Mouse (Mus musculus) C2C12 (cell line): ENCODE results near the gene Sdc4. TPM values are rescaled to one million over a fixed set of nuclear protein-coding genes. Genes with fewer than 3 reads are reported as not detected.

ENCODE experiments used
- H3K27me3 ChIP-seq: one replicate; pipeline ENCODE4 v1.6.1; 2011; ENCODE audit not compliant: control insufficient read depth, insufficient read depth, insufficient read length
- H3K36me3 ChIP-seq: one replicate; pipeline ENCODE4 v1.6.1; 2011; ENCODE audit not compliant: control insufficient read depth, insufficient read depth
- H3K4me3 ChIP-seq: one replicate; pipeline ENCODE4 v1.5.1; 2011; ENCODE audit warnings: mild to moderate bottlenecking, control low read depth; ENCODE audit not compliant: poor library complexity, insufficient read depth, severe bottlenecking
- H3K79me2 ChIP-seq: one replicate; pipeline ENCODE4 v1.6.1; 2011; ENCODE audit not compliant: control insufficient read depth, insufficient read depth
- H3K79me3 ChIP-seq: one replicate; pipeline ENCODE4 v1.6.1; 2011; ENCODE audit warnings: low read depth, control low read depth
- H3ac ChIP-seq: one replicate; pipeline ENCODE3; 2011; ENCODE audit warnings: low read depth; ENCODE audit not compliant: control insufficient read depth, insufficient read length
- CEBPB ChIP-seq: IDR thresholded peaks from one replicate; pipeline ENCODE4 v1.6.1; 2011; ENCODE audit warnings: low read depth, mild to moderate bottlenecking, control low read depth, moderate library complexity
- CTCF ChIP-seq: IDR thresholded peaks from one replicate; pipeline ENCODE4 v1.5.1; 2011; ENCODE audit not compliant: control insufficient read depth, insufficient read depth, insufficient read length
- FOSL1 ChIP-seq: IDR thresholded peaks from one replicate; pipeline ENCODE4 v1.8.0; 2011; ENCODE audit warnings: mild to moderate bottlenecking, low read length; ENCODE audit not compliant: poor library complexity, insufficient read depth, severe bottlenecking
- MAX ChIP-seq: IDR thresholded peaks from one replicate; pipeline ENCODE4 v1.6.1; 2011; ENCODE audit warnings: mild to moderate bottlenecking, control low read depth
- MYOD1 ChIP-seq: IDR thresholded peaks from one replicate; pipeline ENCODE4 v1.6.1; 2011; ENCODE audit warnings: low read depth; ENCODE audit not compliant: control insufficient read depth, insufficient read length
- MYOG ChIP-seq: IDR thresholded peaks from one replicate; pipeline ENCODE4 v1.6.1; 2011; ENCODE audit not compliant: control insufficient read depth, insufficient read length; ENCODE audit errors: extremely low read depth
- USF1 ChIP-seq: IDR thresholded peaks from one replicate; pipeline ENCODE4 v1.6.1; 2011; ENCODE audit warnings: low read depth, mild to moderate bottlenecking, control low read depth, moderate library complexity
- polyA plus RNA-seq: library from polyadenylated mRNA; unstranded; fragments of >200 nt; fragmentation: generic; extraction: Trizol; gene quantifications from one replicate; pipeline ENCODE4 v1.2.1, GENCODE M21; 2012; ENCODE audit warnings: missing spikeins

Sdc4 gene
- polyA plus RNA-seq, 1 experiment: 124 TPM

DNA sequence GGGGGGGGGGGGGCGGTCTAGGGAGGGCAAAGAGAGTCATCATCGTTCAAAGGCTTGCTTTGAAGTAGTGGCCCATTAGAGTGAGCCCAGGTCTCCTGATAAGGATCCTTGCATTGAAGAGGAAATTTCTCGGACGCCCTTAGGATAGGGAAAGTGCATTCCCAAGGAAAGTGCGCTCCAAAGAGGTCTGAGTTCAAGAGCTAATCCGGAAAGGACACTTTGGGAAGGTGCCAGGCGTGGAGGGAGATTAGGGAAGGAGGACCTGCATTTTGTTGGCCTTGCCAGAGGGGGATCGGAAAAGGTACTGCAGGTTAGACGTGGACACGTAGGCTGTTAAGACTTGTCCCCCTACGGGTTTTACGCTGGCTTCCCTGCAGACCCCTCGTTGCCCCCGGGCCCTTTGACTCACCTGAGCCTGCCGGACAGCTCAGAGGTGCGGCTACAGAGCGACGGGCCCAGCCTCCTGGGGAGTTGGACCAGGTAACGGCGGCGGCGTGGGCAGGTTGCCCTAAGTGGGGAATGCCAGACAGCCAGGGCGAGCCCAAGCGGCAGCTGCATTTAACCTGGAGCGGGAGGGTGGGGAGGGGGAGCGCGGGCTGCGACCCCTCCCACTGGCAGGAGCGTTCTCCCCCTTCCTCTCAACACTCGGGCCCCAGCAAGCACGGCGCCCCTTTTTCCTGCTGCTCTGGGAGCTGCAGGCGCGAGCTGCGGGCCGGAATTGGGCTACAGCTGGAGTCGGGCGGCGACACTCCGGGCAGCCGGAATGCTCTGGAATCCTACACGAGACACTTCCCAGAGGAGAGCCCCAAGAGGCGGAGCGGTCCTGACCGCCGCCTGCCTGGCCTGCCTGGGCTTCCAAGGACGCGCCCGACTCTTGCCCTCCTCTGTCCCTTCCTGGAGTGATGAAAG lies 39.4 kb downstream of the Sdc4 start:
- Histone ChIP-seq H3K36me3 (no peaks in the 10 kb centered on the region), H3ac (no peak overlapping the region), H3K79me3 (no peaks in the 10 kb centered on the region), H3K4me3 (no peak overlapping the region), H3K27me3 (peaks cover 61% of the 10 kb centered on the region), H3K79me2 (no peaks in the 10 kb centered on the region)
- TF ChIP-seq MYOG (no peak), MYOD1 (no peak), CEBPB (no peak), CTCF (no peak), MAX (no peak), USF1 (no peak), FOSL1 (no peak)

DNA sequence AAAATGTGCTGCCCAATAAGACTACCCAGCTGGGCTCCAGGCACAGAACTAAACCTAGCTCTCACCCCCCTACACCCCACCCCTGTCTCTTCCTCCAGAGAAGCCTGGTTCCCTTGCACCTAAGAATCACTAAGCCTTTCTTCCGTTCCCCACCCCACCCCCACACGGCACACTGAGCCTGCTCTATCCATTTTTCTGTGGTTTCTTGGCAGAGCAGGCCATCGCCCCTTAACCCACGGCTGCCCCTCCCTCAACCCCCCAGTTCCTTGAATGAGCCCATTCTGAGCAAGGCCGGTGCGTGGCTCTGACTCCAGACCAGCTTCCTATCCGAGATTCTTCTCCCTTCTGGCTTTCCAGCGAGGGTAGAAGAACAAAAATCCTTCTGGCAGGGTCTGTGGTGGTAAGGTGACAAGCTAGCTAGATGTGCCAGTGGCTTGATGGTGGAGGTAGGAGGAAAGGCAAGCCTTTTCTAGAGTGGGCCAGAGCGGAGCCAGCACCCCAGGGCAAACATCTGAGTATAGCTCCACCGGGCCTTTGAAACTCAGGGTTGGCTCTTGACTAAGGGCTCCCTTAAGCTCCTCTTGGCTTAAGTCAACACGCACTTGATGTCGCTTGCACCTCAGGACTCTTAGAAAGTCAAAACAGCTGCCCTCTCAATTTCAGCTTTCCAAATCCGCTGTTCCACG lies 40.1 kb downstream of the Sdc4 start:
- peaks cover 64% of the 10 kb centered on the region for H3K27me3 ChIP-seq
- no peaks in the 10 kb centered on the region for H3K79me3 ChIP-seq

GRCm38 (mm10) chr2:164402906-164403305 lies 40.8 kb downstream of the Sdc4 start, which contains the start of gene Rbpjl:
Rbpjl (plus strand) TSS chr2:164403141.
- Histone ChIP-seq H3K4me3 (no peak within 1 kb of the TSS), H3K27me3 (peaks cover 61% of the 10 kb centered on the region), H3K79me3 (no peaks in the 10 kb centered on the region), H3K79me2 (no peaks in the 10 kb centered on the region), H3K36me3 (no peaks in the 10 kb centered on the region), H3ac (no peak within 1 kb of the TSS)
- no peak for TF ChIP-seq USF1
- no peak for TF ChIP-seq FOSL1
- TF ChIP-seq CTCF: peak; percentile 29
- no peak for TF ChIP-seq CEBPB
- no peak for TF ChIP-seq MYOD1

More for the DNA sequence above, 40.1 kb downstream of the Sdc4 start:
- H3ac ChIP-seq: no peak overlapping the region
- H3K36me3 ChIP-seq: no peaks in the 10 kb centered on the region
- no peak for TF ChIP-seq FOSL1
- TF ChIP-seq MYOG: no peak
- no peak for TF ChIP-seq USF1
- no peak for TF ChIP-seq CEBPB
- no peak for TF ChIP-seq MAX
- TF ChIP-seq MYOD1: no peak
- no peak overlapping the region for H3K4me3 ChIP-seq
- H3K79me2 ChIP-seq: no peaks in the 10 kb centered on the region

DNA sequence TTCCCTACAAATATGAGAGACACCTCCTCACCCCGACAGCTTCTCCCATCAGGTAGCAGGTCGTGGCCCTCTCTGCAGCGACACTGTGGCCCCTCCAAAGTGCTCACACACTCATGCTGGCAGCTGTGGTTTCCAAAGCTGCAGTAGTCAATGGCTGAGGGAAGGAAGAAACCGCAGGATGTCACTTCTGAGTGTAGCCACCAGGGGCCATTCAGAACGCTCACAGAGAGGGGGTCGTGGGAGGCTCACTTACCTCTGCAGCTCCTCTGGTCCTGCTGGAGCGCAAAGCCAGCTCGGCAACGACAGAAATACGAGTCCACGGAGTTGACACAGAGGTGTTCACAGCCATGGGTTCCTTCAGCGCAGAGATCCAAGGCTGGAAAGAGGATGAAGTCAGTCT lies 46.8 kb downstream of the Sdc4 start:
- H3K4me3 ChIP-seq: no peak overlapping the region
- no peaks in the 10 kb centered on the region for H3K79me2 ChIP-seq
- no peaks in the 10 kb centered on the region for H3K79me3 ChIP-seq
- H3K36me3 ChIP-seq: no peaks in the 10 kb centered on the region
- peaks cover 31% of the 10 kb centered on the region for H3K27me3 ChIP-seq
- TF ChIP-seq MYOG: no peak
- TF ChIP-seq CEBPB: no peak
- TF ChIP-seq MYOD1: no peak
- no peak for TF ChIP-seq USF1
- TF ChIP-seq MAX: no peak
- no peak for TF ChIP-seq CTCF
- TF ChIP-seq FOSL1: no peak
- H3ac ChIP-seq: no peak overlapping the region

- Histone ChIP-seq H3ac (no peak overlapping the region), H3K79me3 (no peaks in the 10 kb centered on the region), H3K79me2 (no peaks in the 10 kb centered on the region), H3K4me3 (no peak overlapping the region), H3K36me3 (no peaks in the 10 kb centered on the region), H3K27me3 (peaks cover 23% of the 10 kb centered on the region)
- no peak for TF ChIP-seq CTCF
- no peak for TF ChIP-seq CEBPB
- no peak for TF ChIP-seq MAX
- no peak for TF ChIP-seq MYOG
- no peak for TF ChIP-seq FOSL1
- no peak for TF ChIP-seq USF1
- no peak for TF ChIP-seq MYOD1
Measured at GRCm38 (mm10) chr2:164396076-164396475, 47.6 kb downstream of the Sdc4 start.

DNA sequence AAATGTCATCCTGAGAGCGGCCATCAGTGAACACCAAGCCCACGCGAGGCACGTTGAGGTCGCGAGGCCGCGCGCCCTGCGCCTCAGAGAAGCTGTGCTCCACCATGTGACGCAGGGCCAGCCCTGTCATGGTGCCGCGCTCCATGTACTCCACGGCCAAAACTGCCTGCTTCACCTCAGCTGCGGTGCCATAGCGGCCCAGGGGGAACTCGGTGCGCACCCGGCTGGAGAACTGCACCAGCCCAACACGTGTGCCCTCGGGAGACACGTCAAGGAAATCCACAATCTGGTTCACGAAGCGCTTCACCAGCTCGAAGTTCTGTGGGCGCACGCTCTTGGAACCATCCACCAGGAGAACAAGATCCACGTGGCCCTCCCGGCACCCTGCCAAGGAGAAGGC lies 50.6 kb downstream of the Sdc4 start:
- H3K4me3 ChIP-seq: no peak overlapping the region

More for the DNA sequence above, 50.6 kb downstream of the Sdc4 start:
- no peak overlapping the region for H3ac ChIP-seq
- H3K79me3 ChIP-seq: no peaks in the 10 kb centered on the region
- TF ChIP-seq MYOG (no peak), CEBPB (no peak), FOSL1 (no peak), USF1 (no peak), CTCF (no peak), MYOD1 (no peak), MAX (no peak)
- no peaks in the 10 kb centered on the region for H3K36me3 ChIP-seq
- H3K27me3 ChIP-seq: peaks cover 3% of the 10 kb centered on the region
- H3K79me2 ChIP-seq: no peaks in the 10 kb centered on the region
